Mouse (Mus musculus) heart, postnatal 0 days (tissue): Measurements from ENCODE around the gene Cdt1. TPM values are rescaled to one million over a fixed set of nuclear protein-coding genes. Genes with fewer than 3 reads are reported as not detected.
A peak's percentile ranks its signal among the peaks of the same experiment; 100 is the strongest.

Source experiments
- ATAC-seq: fragments of 200-750 bp; cut with Nextera tagmentation; 2 replicates; pipeline ENCODE4 v1.8.0; 2017; ENCODE audit warnings: low read depth, moderate number of reproducible peaks, moderate library complexity; ENCODE audit not compliant: insufficient read depth
- DNase-seq: peaks from one replicate; pipeline ENCODE4 v3.0.0-alpha.2; 2016; ENCODE audit warnings: low spot score
- H3K27ac ChIP-seq: fragments of 300-500 bp; sonication (generic); 2 replicates; pipeline ENCODE4 v1.5.1; 2014; ENCODE audit warnings: low read depth, mild to moderate bottlenecking
- H3K27me3 ChIP-seq: fragments of 300-500 bp; sonication (generic); 2 replicates; pipeline ENCODE4 v1.6.1; 2014; ENCODE audit warnings: low read length, mixed read lengths; ENCODE audit not compliant: control insufficient read depth, insufficient read depth
- H3K36me3 ChIP-seq: fragments of 300-500 bp; sonication (generic); replicated peaks from 2 replicates; pipeline ENCODE4 v1.6.1; 2014; ENCODE audit warnings: low read length, mixed read lengths; ENCODE audit not compliant: control insufficient read depth, insufficient read depth
- H3K4me1 ChIP-seq: fragments of 300-500 bp; sonication (generic); 2 replicates; pipeline ENCODE4 v1.6.1; 2014; ENCODE audit warnings: antibody characterized with exemption; ENCODE audit not compliant: control insufficient read depth, insufficient read depth
- H3K4me2 ChIP-seq: fragments of 300-500 bp; sonication (generic); 2 replicates; pipeline ENCODE4 v1.6.1; 2014; ENCODE audit warnings: low read depth, mild to moderate bottlenecking, low read length, moderate library complexity
- H3K4me3 ChIP-seq: fragments of 300-500 bp; sonication (generic); 2 replicates; pipeline ENCODE4 v1.5.1; 2014; ENCODE audit warnings: low read depth, low read length
- H3K9ac ChIP-seq: fragments of 300-500 bp; sonication (generic); replicated peaks from 2 replicates; pipeline ENCODE4 v1.6.1; 2014; ENCODE audit warnings: low read depth, low read length, mixed read lengths
- H3K9me3 ChIP-seq: fragments of 300-500 bp; sonication (generic); replicated peaks from 2 replicates; pipeline ENCODE4 v1.6.1; 2016; ENCODE audit warnings: low read length; ENCODE audit not compliant: control insufficient read depth
- CTCF ChIP-seq: IDR thresholded peaks from 2 replicates; pipeline ENCODE4 v1.5.1; 2016; ENCODE audit warnings: antibody characterized with exemption, control low read depth, low read depth
- EP300 ChIP-seq: IDR thresholded peaks from 2 replicates; pipeline ENCODE4 v1.6.1; 2016; ENCODE audit warnings: antibody characterized with exemption, low read depth
- WGBS: fragments of 180-500 bp; shearing (Covaris S2); extraction: QIAGEN DNeasy Blood & Tissue Kit; methylation state at CpG from one replicate; pipeline ENCODE4 v1.1.7; 2014; 5-methylcytosine and 5-hydroxymethylcytosine counted together
- polyA plus RNA-seq: library from polyadenylated mRNA; unstranded; fragments of >200 nt; fragmentation: Nextera tagmentation; extraction: Ambion mirVana; gene quantifications from 2 replicates; pipeline ENCODE4 v1.2.1, GENCODE M21; 2015
- total RNA-seq: library from RNA; depleted of rRNA; stranded (reverse); fragments of >200 nt; gene quantifications from 2 replicates; pipeline ENCODE4 v1.2.3, GENCODE M21; 2014; ENCODE audit warnings: low replicate concordance

The Cdt1 gene
- total and polyA plus RNA-seq, 2 experiments from 2014 or later, result 9.9 to 27.5 TPM

- peak; percentile 69 for ATAC-seq
- peak overlapping the region; percentile 49 for H3K27ac ChIP-seq
- H3K27me3 ChIP-seq, result no peaks in the 10 kb centered on the region
- H3K4me2 ChIP-seq, result no peak overlapping the region
- no peak overlapping the region for H3K4me3 ChIP-seq
- H3K4me1 ChIP-seq, result 0 out of 2 replicates have a peak, but pooled peaks cover 10% of the 10 kb centered on the region
- TF ChIP-seq EP300 (no peak), CTCF (no peak)
- DNase-seq, result peak; percentile 47
- H3K9ac ChIP-seq, result no peak overlapping the region; the same call in 1 of the 2 replicates
- no peaks in the 10 kb centered on the region for H3K9me3 ChIP-seq
- WGBS, result 2% methylated on average over 6 of the region's 6 CpGs
- H3K36me3 ChIP-seq, result no peaks in the 10 kb centered on the region
These were observed 30.8 kb upstream of the Cdt1 start for GRCm38 (mm10) chr8:122537033-122537432.

GRCm38 (mm10) chr8:122537812-122538211, 30.0 kb upstream of the Cdt1 start:
- H3K9ac ChIP-seq, result no peak overlapping the region
- peak overlapping the region; percentile 49; the same call in 1 of the 2 replicates for H3K27ac ChIP-seq
- DNase-seq, result no peak
- no peaks in the 10 kb centered on the region for H3K36me3 ChIP-seq
- no peak overlapping the region for H3K4me3 ChIP-seq
- H3K27me3 ChIP-seq, result no peaks in the 10 kb centered on the region
- H3K4me1 ChIP-seq, result 0 out of 2 replicates have a peak, but pooled peaks cover 10% of the 10 kb centered on the region
- no peak for ATAC-seq
- no peaks in the 10 kb centered on the region for H3K9me3 ChIP-seq
- no peak overlapping the region for H3K4me2 ChIP-seq
- 68% methylated on average over 2 of the region's 2 CpGs for WGBS
- TF ChIP-seq EP300 (no peak), CTCF (no peak)

- TF ChIP-seq EP300 (no peak), CTCF (no peak)
- Histone ChIP-seq H3K4me1 (0 out of 2 replicates have a peak, but pooled peaks cover 10% of the 10 kb centered on the region), H3K27me3 (no peaks in the 10 kb centered on the region), H3K9me3 (no peaks in the 10 kb centered on the region), H3K4me3 (no peak overlapping the region), H3K27ac (no peak overlapping the region), H3K36me3 (no peaks in the 10 kb centered on the region), H3K9ac (no peak overlapping the region), H3K4me2 (no peak overlapping the region)
- DNase-seq (no peak), ATAC-seq (no peak)
- WGBS, result 80% methylated on average over 9 of the region's 9 CpGs
These were observed 29.3 kb upstream of the Cdt1 start for GRCm38 (mm10) chr8:122538310-122539076.

- DNase-seq (no peak), ATAC-seq (no peak)
- Histone ChIP-seq H3K27ac (no peak overlapping the region), H3K9ac (no peak overlapping the region), H3K27me3 (no peaks in the 10 kb centered on the region), H3K36me3 (no peaks in the 10 kb centered on the region), H3K4me3 (no peak overlapping the region), H3K9me3 (no peaks in the 10 kb centered on the region), H3K4me1 (peaks cover 23% of the 10 kb centered on the region), H3K4me2 (no peak overlapping the region)
- 82% methylated on average over 8 of the region's 8 CpGs for WGBS
- no peak for TF ChIP-seq CTCF
- no peak for TF ChIP-seq EP300
These were observed 23.7 kb upstream of the Cdt1 start for GRCm38 (mm10) chr8:122544138-122544537.

- Histone ChIP-seq H3K4me2 (peak overlapping the region; percentile 67), H3K36me3 (no peaks in the 10 kb centered on the region), H3K27me3 (no peaks in the 10 kb centered on the region), H3K27ac (peak overlapping the region; percentile 63), H3K4me3 (no peak overlapping the region), H3K4me1 (peaks cover 23% of the 10 kb centered on the region), H3K9ac (no peak overlapping the region; the same call in 1 of the 2 replicates), H3K9me3 (no peaks in the 10 kb centered on the region)
- no peak for TF ChIP-seq EP300
- TF ChIP-seq CTCF, result no peak
- ATAC-seq, result peak; percentile 22; the same call in 1 of the 2 replicates
- WGBS, result 51% methylated on average over 6 of the region's 7 CpGs
- no peak for DNase-seq
These were observed 21.6 kb upstream of the Cdt1 start for GRCm38 (mm10) chr8:122546066-122546755.
